Mouse (Mus musculus) forebrain, embryonic 13.5 days (tissue): ENCODE results near the gene Timm13. TPM values are rescaled to one million over a fixed set of nuclear protein-coding genes. Genes with fewer than 3 reads are reported as not detected.

Experiments used
- ATAC-seq: fragments of 200-750 bp; cut with Nextera tagmentation; 2 replicates; pipeline ENCODE4 v1.8.0; 2017
- H3K27ac ChIP-seq: fragments of 300-500 bp; sonication (generic); 2 replicates; pipeline ENCODE4 v1.5.1; 2015; ENCODE audit warnings: inconsistent platforms, mild to moderate bottlenecking, moderate library complexity
- H3K27me3 ChIP-seq: fragments of 300-500 bp; sonication (generic); 2 replicates; pipeline ENCODE4 v1.6.1; 2015; ENCODE audit warnings: mild to moderate bottlenecking, inconsistent platforms
- H3K36me3 ChIP-seq: fragments of 300-500 bp; sonication (generic); 2 replicates; pipeline ENCODE4 v1.6.1; 2015; ENCODE audit warnings: mild to moderate bottlenecking, inconsistent platforms; ENCODE audit not compliant: poor library complexity, severe bottlenecking
- H3K4me1 ChIP-seq: fragments of 300-500 bp; sonication (generic); 2 replicates; pipeline ENCODE4 v1.6.1; 2015; ENCODE audit warnings: inconsistent platforms
- H3K4me2 ChIP-seq: fragments of 300-500 bp; sonication (generic); 2 replicates; pipeline ENCODE4 v1.6.1; 2015; ENCODE audit warnings: inconsistent platforms, mild to moderate bottlenecking, moderate library complexity
- H3K4me3 ChIP-seq: fragments of 300-500 bp; sonication (generic); 2 replicates; pipeline ENCODE4 v1.5.1; 2015; ENCODE audit warnings: mild to moderate bottlenecking, inconsistent platforms
- H3K9ac ChIP-seq: fragments of 300-500 bp; sonication (generic); 2 replicates; pipeline ENCODE4 v1.6.1; 2015; ENCODE audit warnings: mild to moderate bottlenecking, inconsistent platforms
- H3K9me3 ChIP-seq: fragments of 300-500 bp; sonication (generic); replicated peaks from 2 replicates; pipeline ENCODE4 v1.6.1; 2016; ENCODE audit warnings: inconsistent platforms
- WGBS: fragments of 180-500 bp; shearing (Covaris S2); methylation state at CpG from one replicate; pipeline ENCODE4 v1.1.7; 2015; 5-methylcytosine and 5-hydroxymethylcytosine counted together
- polyA plus RNA-seq: library from polyadenylated mRNA; unstranded; fragments of >200 nt; fragmentation: Nextera tagmentation; extraction: Ambion mirVana; gene quantifications from 2 replicates; pipeline ENCODE4 v1.2.1, GENCODE M21; 2015

Gene Timm13
- polyA plus RNA-seq, 1 experiment from 2014 or later = 364 TPM

DNA sequence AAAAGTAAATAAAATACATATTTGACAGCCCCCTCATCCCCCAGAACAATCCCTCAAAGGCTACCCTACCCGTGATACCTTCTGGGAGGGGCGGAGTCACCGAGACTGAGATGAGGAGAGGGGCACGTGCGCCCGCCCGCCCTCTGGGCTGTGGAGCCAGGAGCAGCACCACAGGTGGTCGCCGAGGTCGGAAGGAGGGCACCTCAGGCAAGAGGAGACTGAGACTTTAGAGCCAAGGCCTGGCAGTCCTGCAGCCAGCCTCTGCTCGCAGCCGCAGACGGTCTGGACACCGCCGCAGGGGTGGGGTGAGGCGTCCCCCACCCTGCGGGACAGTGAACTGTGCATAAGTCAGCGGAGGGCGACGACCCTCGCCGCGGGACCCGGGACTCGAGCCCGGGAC is 30.9 kb upstream of the Timm13 start:
- peaks cover 66% of the 10 kb centered on the region for H3K27me3 ChIP-seq
- peaks cover 73% of the 10 kb centered on the region for H3K4me1 ChIP-seq
- no peak overlapping the region for H3K27ac ChIP-seq
- peak overlapping the region; percentile 80 for H3K4me2 ChIP-seq
- no peak for ATAC-seq
- H3K4me3 ChIP-seq = peak overlapping the region; percentile 42; the same call in 1 of the 2 replicates
- H3K9ac ChIP-seq = no peak overlapping the region
- 0% methylated on average over 26 of the region's 26 CpGs for WGBS
- no peaks in the 10 kb centered on the region for H3K9me3 ChIP-seq
- H3K36me3 ChIP-seq = no peaks in the 10 kb centered on the region

DNA sequence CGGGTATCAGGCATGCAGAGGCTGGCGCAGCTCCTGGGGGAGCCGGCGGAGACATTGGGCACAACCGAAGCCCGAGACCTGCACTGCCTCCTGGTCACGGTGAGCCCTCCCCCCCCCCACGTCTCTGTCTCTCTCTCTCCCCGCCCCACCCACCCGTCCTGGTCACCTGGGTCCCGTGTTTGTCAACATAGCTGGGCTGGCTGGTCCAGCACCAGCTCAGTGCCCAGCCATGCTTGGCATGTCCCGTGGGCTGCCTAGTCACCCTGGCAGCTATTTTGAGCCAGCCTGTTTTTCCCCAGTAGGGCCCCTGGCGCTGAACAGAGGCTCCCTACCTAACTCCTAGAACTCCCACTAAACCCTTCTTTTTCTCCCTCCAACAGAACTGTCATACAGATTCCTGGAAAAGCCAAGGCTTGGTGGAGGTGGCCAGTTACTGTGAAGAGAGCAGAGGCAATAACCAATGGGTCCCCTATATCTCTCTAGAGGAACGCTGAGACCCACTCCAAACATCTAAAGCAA is 30.4 kb upstream of the Timm13 start:
- 3% methylated on average over 11 of the region's 14 CpGs for WGBS
- peak overlapping the region; percentile 61; the same call in 1 of the 2 replicates for H3K9ac ChIP-seq
- H3K27me3 ChIP-seq = peaks cover 61% of the 10 kb centered on the region

DNA sequence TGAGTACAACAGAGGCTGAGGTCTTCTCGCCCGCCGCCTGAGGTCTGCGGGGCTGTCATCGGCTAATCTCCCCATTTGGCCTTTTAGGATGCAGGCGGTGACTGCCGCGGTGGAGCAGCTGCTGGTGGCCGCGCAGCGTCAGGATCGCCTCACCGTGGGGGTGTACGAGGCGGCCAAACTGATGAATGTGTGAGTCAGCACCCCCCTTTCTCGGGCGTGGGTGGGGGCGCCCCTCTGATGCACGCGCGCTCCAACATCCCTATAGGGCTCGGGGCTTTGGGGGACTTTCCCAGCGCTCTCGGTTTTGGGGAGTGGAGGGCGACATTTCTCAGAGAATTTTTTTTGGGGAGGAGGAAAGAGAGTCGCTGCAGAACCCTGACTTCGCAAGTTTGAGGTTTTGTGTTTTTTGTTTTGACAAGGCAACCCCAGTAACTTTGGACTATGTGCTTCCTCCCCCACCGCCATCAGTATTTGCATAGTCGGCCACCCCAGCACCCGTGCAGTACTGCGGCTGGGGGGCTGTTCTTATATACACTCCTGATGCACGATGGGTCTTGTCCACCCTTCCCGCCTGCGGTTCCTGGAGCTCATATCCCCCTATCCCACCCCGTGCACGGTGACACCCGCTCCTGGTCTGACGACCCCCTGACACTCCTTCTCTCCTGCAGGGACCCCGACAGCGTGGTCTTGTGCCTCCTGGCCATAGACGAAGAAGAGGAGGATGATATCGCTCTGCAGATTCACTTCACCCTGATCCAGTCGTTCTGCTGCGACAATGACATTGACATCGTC is 29.8 kb upstream of the Timm13 start:
- under 1% methylated on average over 44 of the region's 45 CpGs for WGBS
- Histone ChIP-seq H3K9ac (peak overlapping the region; percentile 61), H3K27me3 (peaks cover 54% of the 10 kb centered on the region), H3K4me1 (peaks cover 62% of the 10 kb centered on the region), H3K9me3 (no peaks in the 10 kb centered on the region), H3K36me3 (no peaks in the 10 kb centered on the region), H3K4me2 (peak overlapping the region; percentile 80), H3K4me3 (peak overlapping the region; percentile 42), H3K27ac (no peak overlapping the region)
- ATAC-seq = 0 out of 2 replicates have a peak, but pooled peaks have one; percentile 4

More for the DNA sequence above, 30.4 kb upstream of the Timm13 start:
- Histone ChIP-seq H3K36me3 (no peaks in the 10 kb centered on the region), H3K4me3 (peak overlapping the region; percentile 42), H3K4me2 (peak overlapping the region; percentile 80), H3K9me3 (no peaks in the 10 kb centered on the region), H3K27ac (no peak overlapping the region), H3K4me1 (peaks cover 68% of the 10 kb centered on the region)
- ATAC-seq = no peak

DNA sequence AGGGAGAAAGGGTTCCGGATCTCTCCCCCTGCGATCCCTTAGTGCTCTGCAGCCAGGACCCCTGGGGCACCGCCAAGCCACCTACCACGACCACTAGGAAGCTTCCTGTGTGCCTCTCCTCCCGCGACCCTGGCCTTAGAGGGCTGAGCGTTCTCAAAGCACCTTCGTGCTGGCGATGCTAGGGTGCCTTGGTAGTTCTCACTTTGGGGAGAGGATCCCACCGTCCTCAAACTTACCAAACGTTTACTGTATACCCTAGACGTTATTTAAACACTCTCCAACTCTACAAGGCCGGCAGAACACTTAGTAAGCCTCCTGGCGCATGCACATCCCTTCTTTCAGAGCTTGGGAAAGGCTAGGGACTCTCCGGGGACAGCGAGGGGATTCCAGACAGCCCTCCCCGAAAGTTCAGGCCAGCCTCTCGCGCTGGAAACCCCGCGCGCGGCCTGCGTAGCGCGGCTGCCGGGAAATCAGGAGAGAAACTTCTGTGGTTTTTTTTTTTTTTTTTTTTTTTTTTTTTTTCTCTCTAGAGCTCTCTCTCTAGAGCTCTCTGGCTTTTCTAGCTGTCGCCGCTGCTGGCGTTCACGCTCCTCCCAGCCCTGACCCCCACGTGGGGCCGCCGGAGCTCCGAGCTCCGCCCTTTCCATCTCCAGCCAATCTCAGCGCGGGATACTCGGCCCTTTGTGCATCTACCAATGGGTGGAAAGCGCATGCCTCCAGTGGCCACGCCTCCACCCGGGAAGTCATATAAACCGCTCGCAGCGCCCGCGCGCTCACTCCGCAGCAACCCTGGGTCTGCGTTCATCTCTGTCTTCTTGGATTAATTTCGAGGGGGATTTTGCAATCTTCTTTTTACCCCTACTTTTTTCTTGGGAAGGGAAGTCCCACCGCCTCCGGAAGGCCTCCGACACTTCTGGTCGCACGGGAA is 28.8 kb upstream of the Timm13 start, which contains the start of gene Gadd45b:
Gene Gadd45b (plus strand): TSS at position 775 of the 928 bp plus-strand sequence.
- H3K27me3 ChIP-seq = peaks cover 45% of the 10 kb centered on the region
- ATAC-seq = peak; percentile 94
- WGBS = under 1% methylated on average over 56 of the region's 56 CpGs
- peak within 1 kb of the TSS; percentile 64 for H3K9ac ChIP-seq
- H3K36me3 ChIP-seq = no peaks in the 10 kb centered on the region
- peak within 1 kb of the TSS; percentile 46 for H3K4me3 ChIP-seq
- H3K9me3 ChIP-seq = no peaks in the 10 kb centered on the region
- H3K27ac ChIP-seq = peak within 1 kb of the TSS; percentile 66
- peaks cover 54% of the 10 kb centered on the region for H3K4me1 ChIP-seq
- peak within 1 kb of the TSS; percentile 80 for H3K4me2 ChIP-seq

GRCm38 (mm10) chr10:80928586-80929298 is 28.0 kb upstream of the Timm13 start:
- peaks cover 46% of the 10 kb centered on the region for H3K4me1 ChIP-seq
- WGBS = under 1% methylated on average over 48 of the region's 48 CpGs
- peak overlapping the region; percentile 31 for H3K27ac ChIP-seq
- peak overlapping the region; percentile 46 for H3K4me3 ChIP-seq
- H3K27me3 ChIP-seq = peaks cover 37% of the 10 kb centered on the region
- ATAC-seq = peak; percentile 44; the same call in 1 of the 2 replicates
- no peaks in the 10 kb centered on the region for H3K9me3 ChIP-seq
- H3K4me2 ChIP-seq = peak overlapping the region; percentile 80
- no peaks in the 10 kb centered on the region for H3K36me3 ChIP-seq
- peak overlapping the region; percentile 64 for H3K9ac ChIP-seq

GRCm38 (mm10) chr10:80925472-80925871 is 24.7 kb upstream of the Timm13 start:
- WGBS = 37% methylated on average over 3 of the region's 3 CpGs
- Histone ChIP-seq H3K4me1 (peaks cover 23% of the 10 kb centered on the region), H3K27me3 (peaks cover 5% of the 10 kb centered on the region; the same call in 1 of the 2 replicates), H3K4me2 (no peak overlapping the region), H3K9ac (no peak overlapping the region), H3K9me3 (no peaks in the 10 kb centered on the region), H3K4me3 (no peak overlapping the region), H3K27ac (no peak overlapping the region), H3K36me3 (no peaks in the 10 kb centered on the region)
- ATAC-seq = no peak

DNA sequence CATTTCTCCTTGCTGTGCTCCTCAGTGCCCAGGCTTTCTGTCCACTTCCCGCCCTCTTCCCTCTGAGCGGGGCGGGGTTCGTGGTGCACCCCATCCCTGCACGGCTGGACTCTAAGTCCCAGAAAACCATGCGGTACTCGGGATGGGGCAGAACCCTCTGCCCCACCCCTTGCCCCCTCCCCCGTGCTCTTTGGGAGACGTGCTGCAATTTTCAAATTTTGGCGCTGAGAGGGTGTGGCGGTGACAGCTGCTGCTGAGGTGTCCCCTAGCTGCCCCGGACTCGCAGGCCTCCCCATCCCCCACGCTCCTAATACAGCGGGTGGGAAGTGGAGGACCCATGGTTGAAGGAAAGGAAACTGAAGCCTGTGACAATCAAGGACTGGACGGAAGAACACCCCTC is 21.2 kb upstream of the Timm13 start:
- Histone ChIP-seq H3K27me3 (no peaks in the 10 kb centered on the region), H3K36me3 (no peaks in the 10 kb centered on the region), H3K27ac (no peak overlapping the region), H3K4me2 (peak overlapping the region; percentile 46), H3K4me3 (peak overlapping the region; percentile 17), H3K9me3 (no peaks in the 10 kb centered on the region), H3K4me1 (peaks cover 15% of the 10 kb centered on the region), H3K9ac (peak overlapping the region; percentile 54)
- ATAC-seq = no peak
- WGBS = 7% methylated on average over 16 of the region's 16 CpGs

- H3K27me3 ChIP-seq = no peaks in the 10 kb centered on the region
- peak within 1 kb of the TSS; percentile 99 for H3K4me2 ChIP-seq
- H3K9me3 ChIP-seq = no peaks in the 10 kb centered on the region
- H3K27ac ChIP-seq = peak within 1 kb of the TSS; percentile 48; the same call in 1 of the 2 replicates
- peak within 1 kb of the TSS; percentile 90 for H3K9ac ChIP-seq
- H3K36me3 ChIP-seq = peaks cover 23% of the 10 kb centered on the region
- H3K4me1 ChIP-seq = peaks cover 31% of the 10 kb centered on the region
- WGBS = 1% methylated on average over 61 of the region's 61 CpGs
- ATAC-seq = peak; percentile 87
- peak within 1 kb of the TSS; percentile 93 for H3K4me3 ChIP-seq
Observed at GRCm38 (mm10) chr10:80917779-80918434, 17.1 kb upstream of the Timm13 start, which contains the start of gene Lmnb2. Gene Lmnb2 (minus strand): TSS chr10:80918245.

DNA sequence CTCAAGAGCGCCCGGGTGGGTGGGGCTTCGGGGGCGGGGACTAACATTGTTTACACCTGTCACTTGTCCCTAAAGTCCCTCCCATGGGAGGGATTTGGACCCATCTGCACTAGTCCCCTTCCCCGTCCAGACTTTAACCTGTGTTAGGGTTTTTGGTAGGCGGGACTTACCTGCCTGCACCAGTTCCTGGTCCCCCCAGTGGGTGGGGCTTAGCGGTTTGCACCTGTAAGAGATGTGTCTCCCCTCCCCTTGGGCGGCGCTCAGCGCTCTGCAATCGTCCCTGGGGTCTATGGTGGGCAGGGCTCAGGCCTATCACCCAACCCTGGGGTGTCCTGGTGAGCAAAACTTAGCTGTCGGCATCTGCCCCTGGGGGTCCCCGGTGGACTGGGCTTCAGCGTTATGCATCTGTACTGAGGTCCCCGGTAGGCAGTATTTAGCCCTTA is 16.6 kb upstream of the Timm13 start:
- peak overlapping the region; percentile 48; the same call in 1 of the 2 replicates for H3K27ac ChIP-seq
- H3K36me3 ChIP-seq = peaks cover 28% of the 10 kb centered on the region
- ATAC-seq = no peak; the same call in 1 of the 2 replicates
- peak overlapping the region; percentile 93 for H3K4me3 ChIP-seq
- peaks cover 31% of the 10 kb centered on the region for H3K4me1 ChIP-seq
- peak overlapping the region; percentile 90 for H3K9ac ChIP-seq
- no peaks in the 10 kb centered on the region for H3K27me3 ChIP-seq
- 1% methylated on average over 15 of the region's 15 CpGs for WGBS
- no peaks in the 10 kb centered on the region for H3K9me3 ChIP-seq
- H3K4me2 ChIP-seq = peak overlapping the region; percentile 99

GRCm38 (mm10) chr10:80915736-80916135 is 15.0 kb upstream of the Timm13 start:
- H3K4me1 ChIP-seq = peaks cover 23% of the 10 kb centered on the region
- no peak overlapping the region for H3K27ac ChIP-seq
- ATAC-seq = no peak
- peaks cover 44% of the 10 kb centered on the region for H3K36me3 ChIP-seq
- 0 out of 2 replicates have a peak overlapping the region, but pooled peaks have one; percentile 99 for H3K4me2 ChIP-seq
- no peaks in the 10 kb centered on the region for H3K27me3 ChIP-seq
- no peak overlapping the region for H3K4me3 ChIP-seq
- 72% methylated on average over 4 of the region's 4 CpGs for WGBS
- no peaks in the 10 kb centered on the region for H3K9me3 ChIP-seq
- H3K9ac ChIP-seq = no peak overlapping the region
